In the genomic region with DNA sequence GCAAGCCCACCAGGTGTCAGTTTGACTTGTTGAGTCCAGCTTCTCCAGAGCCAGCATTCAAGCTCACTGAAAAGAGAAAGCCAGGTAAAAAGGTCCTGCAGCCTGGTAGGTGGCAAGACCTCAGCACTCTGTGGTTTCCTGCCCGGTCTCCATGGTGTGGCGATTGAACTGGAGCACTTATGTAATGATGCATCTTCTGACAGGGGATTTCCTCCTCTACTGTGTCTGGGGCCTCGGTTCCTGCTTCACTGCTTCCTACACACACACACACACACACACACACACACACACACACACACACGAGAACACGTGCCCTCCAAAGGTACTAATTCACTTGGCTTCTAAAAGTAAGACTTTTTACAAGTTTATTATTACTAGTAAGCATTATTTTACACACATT, we compare ENCODE assay signal across 8 mouse cellular contexts. TPM values are rescaled to one million over a fixed set of nuclear protein-coding genes. Genes with fewer than 3 reads are reported as not detected.
DNase-seq lines count a peak whose midpoint lies in the region; ATAC-seq and TF ChIP-seq lines count a peak whose summit lies in the region.
"Had no signal": no experiment of that assay in that cellular context is flagged by ENCODE, and none has a peak within 500 bp of the region (broad histone marks: within the 10 kb centered on the region; RNA-seq: fewer than 3 reads in every experiment).

No protein-coding gene starts in this region.

- WGBS in lung, adult 2 months = 12% methylated on average over 5 of the region's 5 CpGs
- WGBS in small intestine, adult 2 months = 37% methylated on average over 5 of the region's 5 CpGs

- no peak for TF ChIP-seq CTCF in lung, adult 2 months (IDR thresholded peaks at IDR 0.05; ENCODE audit: insufficient read depth, low read length)
- no peak; the same call in 1 of the 2 replicates for TF ChIP-seq CTCF in small intestine, adult 2 months (IDR thresholded peaks at IDR 0.05; ENCODE audit: extremely low read depth, insufficient read length, insufficient replicate concordance, low read depth, low read length)

- peak overlapping the region; percentile 76 for H3K27ac ChIP-seq in small intestine, adult 2 months (ENCODE audit: insufficient read depth, low read depth, low read length)
- H3K27ac ChIP-seq: embryonic facial prominence, embryonic 15.5 days had no signal

- no peak for TF ChIP-seq POLR2A in lung, adult 2 months (IDR thresholded peaks at IDR 0.05; ENCODE audit: borderline replicate concordance, extremely low read depth, low read depth, low read length)
- no peak for TF ChIP-seq POLR2A in small intestine, adult 2 months (IDR thresholded peaks at IDR 0.05; ENCODE audit: low read depth, low read length)

- peak; percentile 64 to 73 for DNase-seq in lung, adult 18-20 months
- no peak for DNase-seq in lung, adult 2 months
- peak; percentile 66 to 86 for DNase-seq in kidney, postnatal 25 days
- DNase-seq in embryo, embryonic 9.5 days (ENCODE audit: extremely low spot score) = no peak
- DNase-seq in retina, embryonic 14.5 days (ENCODE audit: low spot score) = no peak

- no peaks in the 10 kb centered on the region for H3K27me3 ChIP-seq in small intestine, adult 2 months (ENCODE audit: control insufficient read depth, insufficient read depth, low read length)
- H3K27me3 ChIP-seq: embryonic facial prominence, embryonic 15.5 days had no signal

- H3K36me3 ChIP-seq in small intestine, adult 2 months (ENCODE audit: control insufficient read depth, insufficient read depth, low read length) = peaks cover 3% of the 10 kb centered on the region
- H3K36me3 ChIP-seq: embryonic facial prominence, embryonic 15.5 days had no signal

- peaks cover 41% of the 10 kb centered on the region for H3K4me1 ChIP-seq in lung, adult 2 months (ENCODE audit: control insufficient read depth, insufficient read depth, low read length)
- peaks cover 20% of the 10 kb centered on the region for H3K4me1 ChIP-seq in small intestine, adult 2 months (ENCODE audit: control insufficient read depth, insufficient read depth, insufficient read length, low read length)

- H3K4me3 ChIP-seq in lung, adult 2 months (replicated peaks; ENCODE audit: extremely low read depth, low read depth, low read length) = no peak overlapping the region
- H3K4me3 ChIP-seq in small intestine, adult 2 months (ENCODE audit: low read depth, low read length) = peak overlapping the region; percentile 2; the same call in 1 of the 2 replicates
- H3K4me3 ChIP-seq: embryonic facial prominence, embryonic 15.5 days had no signal

- ATAC-seq in common myeloid progenitor, adult 5-6 weeks (replicated peaks; ENCODE audit: low read depth, poor library complexity, severe bottlenecking) = peak; percentile 36

RNA-seq across cellular contexts. Expression of a gene that starts 2.6 kb away (rescaled TPM):
- 83.3 and 102 TPM in 2 replicates for polyA plus RNA-seq in lung, adult 2 months (2012; rRNA removed)
- total RNA-seq in common myeloid progenitor, adult 5-6 weeks (2017) = 18.4 and 22.4 TPM in 2 replicates
- polyA plus RNA-seq in small intestine, adult 2 months (2012; rRNA removed) = 29.4 and 54.9 TPM in 2 replicates

RNA-seq across cellular contexts. Expression of a gene that starts 32.4 kb away (rescaled TPM):
- polyA plus RNA-seq in lung, adult 2 months (2012; rRNA removed) = not detected in 2 replicates
- total RNA-seq in common myeloid progenitor, adult 5-6 weeks (2017) = 0.14 and 0.29 TPM in 2 replicates
- polyA plus RNA-seq in small intestine, adult 2 months (2012; rRNA removed) = 0.03 and 0.10 TPM in 2 replicates

Comparison
In these comparisons a context has a peak if more than half of its experiments do, and no peak if none do; other contexts are left out.
1. DNase-seq: peak in lung, adult 18-20 months (2 of 2) and kidney, postnatal 25 days (2 of 2); none in lung, adult 2 months (single experiment), embryo, embryonic 9.5 days (single experiment) and retina, embryonic 14.5 days (single experiment).